Mouse (Mus musculus): Measurements from ENCODE around the gene Phf23. TPM values are rescaled to one million over a fixed set of nuclear protein-coding genes. Genes with fewer than 3 reads are reported as not detected.
"Not testable (repeated sequence)": the region's sequence is repeated elsewhere in the genome, so short reads cannot be mapped to it uniquely, and the experiment has no call there.

Phf23 gene
- polyA plus RNA-seq, 1 experiment from 2014 or later, result 64.9 TPM

GRCm38 (mm10) chr11:69953267-69953915, 42.2 kb upstream of the Phf23 start:
- no peak for DNase-seq (ENCODE audit: low spot score)
- 78% methylated on average over 11 of the region's 11 CpGs for WGBS
- Histone ChIP-seq H3K9me3 (ENCODE audit: control insufficient read depth, low read length) (no peaks in the 10 kb centered on the region), H3K4me1 (ENCODE audit: control insufficient read depth, insufficient read depth, low read length) (no peaks in the 10 kb centered on the region), H3K4me3 (ENCODE audit: low read depth, low read length) (no peak overlapping the region), H3K9ac (ENCODE audit: low read length) (no peak overlapping the region), H3K4me2 (ENCODE audit: low read depth, severe bottlenecking) (no peak overlapping the region), H3K27ac (replicated peaks; ENCODE audit: low read depth, low read length) (no peak overlapping the region), H3K27me3 (ENCODE audit: control insufficient read depth, insufficient read depth, low read length) (no peaks in the 10 kb centered on the region), H3K36me3 (ENCODE audit: control insufficient read depth, insufficient read depth, low read length) (no peaks in the 10 kb centered on the region)
- ATAC-seq (ENCODE audit: insufficient number of reproducible peaks, low FRiP score, low TSS enrichment, low read depth), result no peak

GRCm38 (mm10) chr11:69955618-69956017, 40.0 kb upstream of the Phf23 start:
- ATAC-seq (ENCODE audit: insufficient number of reproducible peaks, low FRiP score, low TSS enrichment, low read depth); H3K4me2 ChIP-seq (ENCODE audit: low read depth, severe bottlenecking); H3K36me3 ChIP-seq (ENCODE audit: control insufficient read depth, insufficient read depth, low read length); H3K9me3 ChIP-seq (ENCODE audit: control insufficient read depth, low read length); DNase-seq (ENCODE audit: low spot score); H3K27ac ChIP-seq (replicated peaks; ENCODE audit: low read depth, low read length); H3K4me1 ChIP-seq (ENCODE audit: control insufficient read depth, insufficient read depth, low read length); H3K9ac ChIP-seq (ENCODE audit: low read length); H3K4me3 ChIP-seq (ENCODE audit: low read depth, low read length); H3K27me3 ChIP-seq (ENCODE audit: control insufficient read depth, insufficient read depth, low read length): not testable (repeated sequence)
- 77% methylated on average over 3 of the region's 4 CpGs for WGBS

GRCm38 (mm10) chr11:69956218-69956617, 39.4 kb upstream of the Phf23 start:
- no peaks in the 10 kb centered on the region for H3K27me3 ChIP-seq (ENCODE audit: control insufficient read depth, insufficient read depth, low read length)
- H3K27ac ChIP-seq (replicated peaks; ENCODE audit: low read depth, low read length), result no peak overlapping the region
- no peak for ATAC-seq (ENCODE audit: insufficient number of reproducible peaks, low FRiP score, low TSS enrichment, low read depth)
- 71% methylated on average over 1 of the region's 1 CpGs for WGBS
- H3K9me3 ChIP-seq (ENCODE audit: control insufficient read depth, low read length), result no peaks in the 10 kb centered on the region
- H3K4me2 ChIP-seq (ENCODE audit: low read depth, severe bottlenecking), result no peak overlapping the region
- no peak for DNase-seq (ENCODE audit: low spot score)
- no peak overlapping the region for H3K9ac ChIP-seq (ENCODE audit: low read length)
- no peaks in the 10 kb centered on the region for H3K36me3 ChIP-seq (ENCODE audit: control insufficient read depth, insufficient read depth, low read length)
- H3K4me1 ChIP-seq (ENCODE audit: control insufficient read depth, insufficient read depth, low read length), result no peaks in the 10 kb centered on the region
- H3K4me3 ChIP-seq (ENCODE audit: low read depth, low read length), result no peak overlapping the region

- Histone ChIP-seq H3K9ac (ENCODE audit: low read length) (no peak overlapping the region), H3K4me1 (ENCODE audit: control insufficient read depth, insufficient read depth, low read length) (no peaks in the 10 kb centered on the region), H3K27me3 (ENCODE audit: control insufficient read depth, insufficient read depth, low read length) (peaks cover 30% of the 10 kb centered on the region), H3K4me2 (ENCODE audit: low read depth, severe bottlenecking) (no peak overlapping the region), H3K36me3 (ENCODE audit: control insufficient read depth, insufficient read depth, low read length) (no peaks in the 10 kb centered on the region), H3K27ac (replicated peaks; ENCODE audit: low read depth, low read length) (no peak overlapping the region), H3K4me3 (ENCODE audit: low read depth, low read length) (no peak overlapping the region), H3K9me3 (ENCODE audit: control insufficient read depth, low read length) (no peaks in the 10 kb centered on the region)
- DNase-seq (ENCODE audit: low spot score), result no peak
- no peak for ATAC-seq (ENCODE audit: insufficient number of reproducible peaks, low FRiP score, low TSS enrichment, low read depth)
- WGBS, result 31% methylated on average over 5 of the region's 5 CpGs
Measured at GRCm38 (mm10) chr11:69960616-69961015, 35.0 kb upstream of the Phf23 start.

GRCm38 (mm10) chr11:69961841-69962240, 33.7 kb upstream of the Phf23 start:
- Histone ChIP-seq H3K36me3 (ENCODE audit: control insufficient read depth, insufficient read depth, low read length) (no peaks in the 10 kb centered on the region), H3K9ac (ENCODE audit: low read length) (no peak overlapping the region), H3K9me3 (ENCODE audit: control insufficient read depth, low read length) (no peaks in the 10 kb centered on the region), H3K27ac (replicated peaks; ENCODE audit: low read depth, low read length) (no peak overlapping the region), H3K4me3 (ENCODE audit: low read depth, low read length) (no peak overlapping the region), H3K4me1 (ENCODE audit: control insufficient read depth, insufficient read depth, low read length) (no peaks in the 10 kb centered on the region; the same call in 1 of the 2 replicates), H3K4me2 (ENCODE audit: low read depth, severe bottlenecking) (no peak overlapping the region), H3K27me3 (ENCODE audit: control insufficient read depth, insufficient read depth, low read length) (peaks cover 42% of the 10 kb centered on the region)
- WGBS, result 44% methylated on average over 5 of the region's 5 CpGs
- no peak for ATAC-seq (ENCODE audit: insufficient number of reproducible peaks, low FRiP score, low TSS enrichment, low read depth)
- no peak for DNase-seq (ENCODE audit: low spot score)

- no peak for ATAC-seq (ENCODE audit: insufficient number of reproducible peaks, low FRiP score, low TSS enrichment, low read depth)
- Histone ChIP-seq H3K4me3 (ENCODE audit: low read depth, low read length) (0 out of 2 replicates have a peak within 1 kb of the TSS, but pooled peaks have one; percentile 0), H3K27ac (replicated peaks; ENCODE audit: low read depth, low read length) (no peak within 1 kb of the TSS), H3K4me2 (ENCODE audit: low read depth, severe bottlenecking) (peak within 1 kb of the TSS; percentile 29; the same call in 1 of the 2 replicates), H3K9me3 (ENCODE audit: control insufficient read depth, low read length) (no peaks in the 10 kb centered on the region), H3K27me3 (ENCODE audit: control insufficient read depth, insufficient read depth, low read length) (peaks cover 53% of the 10 kb centered on the region), H3K4me1 (ENCODE audit: control insufficient read depth, insufficient read depth, low read length) (no peaks in the 10 kb centered on the region; the same call in 1 of the 2 replicates), H3K36me3 (ENCODE audit: control insufficient read depth, insufficient read depth, low read length) (peaks cover under 1% of the 10 kb centered on the region; the same call in 1 of the 2 replicates), H3K9ac (ENCODE audit: low read length) (no peak within 1 kb of the TSS)
- peak; percentile 39 for DNase-seq (ENCODE audit: low spot score)
- WGBS, result 10% methylated on average over 23 of the region's 24 CpGs
Measured at GRCm38 (mm10) chr11:69964650-69965270, 30.8 kb upstream of the Phf23 start, which contains the start of gene Cldn7. TSS of gene Cldn7 (plus strand) at chr11:69964779.

GRCm38 (mm10) chr11:69965271-69966005, 30.1 kb upstream of the Phf23 start:
- Histone ChIP-seq H3K4me3 (ENCODE audit: low read depth, low read length) (peak overlapping the region; percentile 24), H3K27ac (replicated peaks; ENCODE audit: low read depth, low read length) (no peak overlapping the region), H3K9ac (ENCODE audit: low read length) (no peak overlapping the region), H3K4me2 (ENCODE audit: low read depth, severe bottlenecking) (peak overlapping the region; percentile 56), H3K27me3 (ENCODE audit: control insufficient read depth, insufficient read depth, low read length) (peaks cover 53% of the 10 kb centered on the region), H3K9me3 (ENCODE audit: control insufficient read depth, low read length) (no peaks in the 10 kb centered on the region), H3K4me1 (ENCODE audit: control insufficient read depth, insufficient read depth, low read length) (no peaks in the 10 kb centered on the region; the same call in 1 of the 2 replicates), H3K36me3 (ENCODE audit: control insufficient read depth, insufficient read depth, low read length) (peaks cover 4% of the 10 kb centered on the region; the same call in 1 of the 2 replicates)
- DNase-seq (ENCODE audit: low spot score), result peak; percentile 49
- 3% methylated on average over 49 of the region's 49 CpGs for WGBS
- no peak for ATAC-seq (ENCODE audit: insufficient number of reproducible peaks, low FRiP score, low TSS enrichment, low read depth)

Measured in limb, embryonic 11.5 days (tissue).